Mouse (Mus musculus) heart, embryonic 16.5 days (tissue): ENCODE data around the gene Specc1. TPM values are rescaled to one million over a fixed set of nuclear protein-coding genes. Genes with fewer than 3 reads are reported as not detected.

Experiments
- ATAC-seq: fragments of 200-750 bp; cut with Nextera tagmentation; replicated peaks from 2 replicates; pipeline ENCODE4 v1.8.0; 2017; ENCODE audit warnings: moderate number of reproducible peaks; ENCODE audit not compliant: insufficient read depth, low FRiP score; ENCODE audit errors: extremely low read depth
- H3K27ac ChIP-seq: fragments of 300-500 bp; sonication (generic); 2 replicates; pipeline ENCODE4 v1.5.1; 2014; ENCODE audit warnings: mild to moderate bottlenecking, low read length, control low read depth, moderate library complexity
- H3K27me3 ChIP-seq: fragments of 300-500 bp; sonication (generic); 2 replicates; pipeline ENCODE4 v1.6.1; 2014; ENCODE audit warnings: low read length, mixed read lengths; ENCODE audit not compliant: control insufficient read depth, insufficient read depth
- H3K36me3 ChIP-seq: fragments of 300-500 bp; sonication (generic); 2 replicates; pipeline ENCODE4 v1.6.1; 2014; ENCODE audit not compliant: control insufficient read depth, insufficient read depth
- H3K4me1 ChIP-seq: fragments of 300-500 bp; sonication (generic); 2 replicates; pipeline ENCODE4 v1.6.1; 2014; ENCODE audit warnings: low read length, mixed read lengths; ENCODE audit not compliant: control insufficient read depth, insufficient read depth
- H3K4me2 ChIP-seq: fragments of 300-500 bp; sonication (generic); 2 replicates; pipeline ENCODE4 v1.6.1; 2014; ENCODE audit warnings: low read depth, mild to moderate bottlenecking, control low read depth, low read length
- H3K4me3 ChIP-seq: fragments of 300-500 bp; sonication (generic); 2 replicates; pipeline ENCODE4 v1.5.1; 2014; ENCODE audit warnings: mild to moderate bottlenecking, control low read depth, low read length
- H3K9ac ChIP-seq: fragments of 300-500 bp; sonication (generic); 2 replicates; pipeline ENCODE4 v1.6.1; 2014; ENCODE audit warnings: low read length, control low read depth
- H3K9me3 ChIP-seq: fragments of 300-500 bp; sonication (generic); replicated peaks from 2 replicates; pipeline ENCODE4 v1.6.1; 2016; ENCODE audit warnings: low read length; ENCODE audit not compliant: control insufficient read depth
- WGBS: fragments of 180-500 bp; shearing (Covaris S2); extraction: QIAGEN DNeasy Blood & Tissue Kit; methylation state at CpG from one replicate; pipeline ENCODE4 v1.1.7; 2014; 5-methylcytosine and 5-hydroxymethylcytosine counted together
- polyA plus RNA-seq: library from polyadenylated mRNA; unstranded; fragments of >200 nt; fragmentation: Nextera tagmentation; extraction: Ambion mirVana; gene quantifications from 2 replicates; pipeline ENCODE4 v1.2.1, GENCODE M21; 2015

The Specc1 gene
- polyA plus RNA-seq, 1 experiment from 2014 or later, result 9.3 TPM

- WGBS, result 70% methylated on average over 1 of the region's 1 CpGs
- no peak overlapping the region for H3K27ac ChIP-seq
These were observed 149.9 kb downstream of the Specc1 start for GRCm38 (mm10) chr11:62106401-62106871.

GRCm38 (mm10) chr11:62107272-62107836 lies 150.8 kb downstream of the Specc1 start:
- H3K4me2 ChIP-seq, result no peak overlapping the region
- no peaks in the 10 kb centered on the region for H3K27me3 ChIP-seq
- H3K9me3 ChIP-seq, result no peaks in the 10 kb centered on the region
- no peak for ATAC-seq
- H3K36me3 ChIP-seq, result no peaks in the 10 kb centered on the region
- H3K27ac ChIP-seq, result no peak overlapping the region
- H3K4me1 ChIP-seq, result no peaks in the 10 kb centered on the region
- no peak overlapping the region for H3K4me3 ChIP-seq
- WGBS, result 79% methylated on average over 2 of the region's 2 CpGs
- H3K9ac ChIP-seq, result no peak overlapping the region

More at GRCm38 (mm10) chr11:62106401-62106871, 149.9 kb downstream of the Specc1 start:
- H3K27me3 ChIP-seq, result no peaks in the 10 kb centered on the region
- ATAC-seq, result no peak
- H3K9ac ChIP-seq, result no peak overlapping the region
- H3K9me3 ChIP-seq, result no peaks in the 10 kb centered on the region
- H3K4me3 ChIP-seq, result no peak overlapping the region
- H3K4me2 ChIP-seq, result no peak overlapping the region
- H3K4me1 ChIP-seq, result no peaks in the 10 kb centered on the region
- H3K36me3 ChIP-seq, result no peaks in the 10 kb centered on the region

GRCm38 (mm10) chr11:62118561-62118960 lies 162.0 kb downstream of the Specc1 start:
- Histone ChIP-seq H3K4me2 (no peak overlapping the region), H3K27ac (no peak overlapping the region), H3K36me3 (no peaks in the 10 kb centered on the region), H3K4me3 (no peak overlapping the region), H3K27me3 (no peaks in the 10 kb centered on the region), H3K4me1 (peaks cover 6% of the 10 kb centered on the region), H3K9ac (no peak overlapping the region), H3K9me3 (no peaks in the 10 kb centered on the region)
- WGBS, result 72% methylated on average over 9 of the region's 9 CpGs
- ATAC-seq, result no peak

- ATAC-seq, result no peak
- H3K36me3 ChIP-seq, result no peaks in the 10 kb centered on the region
- H3K9me3 ChIP-seq, result no peaks in the 10 kb centered on the region
- H3K4me1 ChIP-seq, result peaks cover 6% of the 10 kb centered on the region
- no peak overlapping the region for H3K4me3 ChIP-seq
- no peak overlapping the region for H3K27ac ChIP-seq
- no peak overlapping the region for H3K4me2 ChIP-seq
- H3K27me3 ChIP-seq, result no peaks in the 10 kb centered on the region
- H3K9ac ChIP-seq, result no peak overlapping the region
- WGBS, result 38% methylated on average over 3 of the region's 3 CpGs
These were observed 163.3 kb downstream of the Specc1 start for GRCm38 (mm10) chr11:62119871-62120270.

GRCm38 (mm10) chr11:62121365-62121764 lies 164.8 kb downstream of the Specc1 start:
- Histone ChIP-seq H3K9me3 (no peaks in the 10 kb centered on the region), H3K27ac (no peak overlapping the region), H3K27me3 (no peaks in the 10 kb centered on the region), H3K4me1 (peaks cover 6% of the 10 kb centered on the region), H3K9ac (no peak overlapping the region), H3K4me3 (no peak overlapping the region), H3K36me3 (no peaks in the 10 kb centered on the region), H3K4me2 (no peak overlapping the region)
- ATAC-seq, result no peak
- WGBS, result 72% methylated on average over 5 of the region's 5 CpGs

- Histone ChIP-seq H3K27ac (no peak overlapping the region), H3K27me3 (no peaks in the 10 kb centered on the region), H3K36me3 (no peaks in the 10 kb centered on the region), H3K4me3 (no peak overlapping the region), H3K9ac (no peak overlapping the region), H3K4me2 (no peak overlapping the region), H3K4me1 (peaks cover 8% of the 10 kb centered on the region; the same call in 1 of the 2 replicates), H3K9me3 (no peaks in the 10 kb centered on the region)
- 35% methylated on average over 3 of the region's 3 CpGs for WGBS
- ATAC-seq, result peak; percentile 67; the same call in 1 of the 2 replicates
These were observed 171.1 kb downstream of the Specc1 start for GRCm38 (mm10) chr11:62127692-62128091.

GRCm38 (mm10) chr11:62128197-62128596 lies 171.6 kb downstream of the Specc1 start:
- Histone ChIP-seq H3K27me3 (no peaks in the 10 kb centered on the region), H3K27ac (no peak overlapping the region), H3K4me3 (no peak overlapping the region), H3K4me2 (no peak overlapping the region), H3K36me3 (no peaks in the 10 kb centered on the region), H3K9ac (no peak overlapping the region), H3K9me3 (no peaks in the 10 kb centered on the region), H3K4me1 (peaks cover 8% of the 10 kb centered on the region; the same call in 1 of the 2 replicates)
- WGBS, result 82% methylated on average over 8 of the region's 8 CpGs
- ATAC-seq, result no peak

GRCm38 (mm10) chr11:62130191-62130590 lies 173.6 kb downstream of the Specc1 start:
- no peak overlapping the region for H3K4me3 ChIP-seq
- H3K4me1 ChIP-seq, result peaks cover 8% of the 10 kb centered on the region; the same call in 1 of the 2 replicates
- no peaks in the 10 kb centered on the region for H3K27me3 ChIP-seq
- WGBS, result 35% methylated on average over 3 of the region's 3 CpGs
- H3K27ac ChIP-seq, result no peak overlapping the region
- H3K9ac ChIP-seq, result peak overlapping the region; percentile 27; the same call in 1 of the 2 replicates
- H3K4me2 ChIP-seq, result no peak overlapping the region
- H3K9me3 ChIP-seq, result no peaks in the 10 kb centered on the region
- H3K36me3 ChIP-seq, result no peaks in the 10 kb centered on the region
- ATAC-seq, result no peak; the same call in 1 of the 2 replicates

GRCm38 (mm10) chr11:62130685-62131295 lies 174.2 kb downstream of the Specc1 start:
- Histone ChIP-seq H3K27ac (no peak overlapping the region), H3K9me3 (no peaks in the 10 kb centered on the region), H3K4me2 (no peak overlapping the region), H3K36me3 (no peaks in the 10 kb centered on the region), H3K27me3 (no peaks in the 10 kb centered on the region), H3K4me1 (peaks cover 8% of the 10 kb centered on the region; the same call in 1 of the 2 replicates), H3K9ac (no peak overlapping the region), H3K4me3 (no peak overlapping the region)
- ATAC-seq, result no peak
- 55% methylated on average over 2 of the region's 2 CpGs for WGBS
